Mouse (Mus musculus) kidney, postnatal 25 days (tissue): Measurements from ENCODE around the gene Kif9.

ENCODE experiments used
- DNase-seq, 2 experiments: peaks; one replicate each; pipeline ENCODE4 v3.0.0; 2021; ENCODE audit warnings: mixed read lengths in 2 of 2

Gene Kif9

GRCm38 (mm10) chr9:110529002-110529737 is 52.4 kb downstream of the Kif9 start:
- no peak for DNase-seq

DNA sequence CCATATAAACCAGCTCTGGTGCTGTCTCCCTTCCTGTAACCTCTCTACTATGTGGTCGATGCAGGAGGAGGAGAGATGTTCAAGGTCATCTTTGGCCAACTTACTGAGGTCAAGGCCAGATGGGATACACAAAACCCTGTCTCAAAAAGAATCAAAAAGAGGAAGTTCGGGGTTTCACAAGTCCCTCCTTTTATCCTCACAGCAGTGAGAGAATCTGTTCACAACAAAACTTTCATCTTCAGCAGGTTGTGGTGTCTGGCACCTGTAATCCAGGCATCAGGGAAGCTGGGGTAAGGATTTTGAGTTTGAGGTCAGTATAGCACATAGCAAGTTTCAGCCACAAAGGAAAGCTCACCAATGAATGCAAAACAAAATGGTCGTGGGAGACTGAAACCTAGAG is 53.9 kb downstream of the Kif9 start:
- DNase-seq = no peak

- DNase-seq = no peak
Measured at GRCm38 (mm10) chr9:110531151-110531791, 54.5 kb downstream of the Kif9 start.

- DNase-seq = peak; percentile 95 to 99
Measured at GRCm38 (mm10) chr9:110531914-110532489, 55.2 kb downstream of the Kif9 start.

GRCm38 (mm10) chr9:110532538-110533291 is 56.0 kb downstream of the Kif9 start, which contains the start of gene Setd2:
TSS of gene Setd2 (plus strand) at chr9:110532597.
- DNase-seq = peak; percentile 63 to 83

- DNase-seq = no peak
Measured at GRCm38 (mm10) chr9:110533645-110534044, 56.9 kb downstream of the Kif9 start.

- DNase-seq = no peak
Measured at GRCm38 (mm10) chr9:110535114-110535513, 58.4 kb downstream of the Kif9 start.

GRCm38 (mm10) chr9:110536636-110537035 is 59.9 kb downstream of the Kif9 start:
- no peak for DNase-seq

DNA sequence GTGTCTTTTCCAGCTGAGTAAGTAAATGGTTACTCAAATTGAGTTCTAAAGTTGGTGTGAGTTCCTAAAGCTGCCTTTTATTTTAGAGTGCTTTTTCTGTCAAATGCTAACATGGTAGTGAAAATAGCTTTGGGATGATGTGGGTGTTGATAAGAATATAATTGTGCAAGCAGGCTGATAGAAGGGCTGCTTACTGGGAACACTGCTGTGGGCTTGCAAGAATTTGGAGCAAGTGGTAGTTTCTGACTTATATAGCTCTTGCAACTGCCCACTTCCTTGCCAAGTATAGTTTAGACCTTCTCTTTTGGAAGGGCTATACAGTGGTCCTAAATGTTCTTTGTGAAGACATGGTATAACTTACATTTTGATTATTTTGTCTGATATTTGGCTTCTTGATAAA is 61.8 kb downstream of the Kif9 start:
- DNase-seq = no peak

- DNase-seq = no peak
Measured at GRCm38 (mm10) chr9:110541988-110542387, 65.2 kb downstream of the Kif9 start.

- no peak for DNase-seq
Measured at GRCm38 (mm10) chr9:110548261-110548660, 71.5 kb downstream of the Kif9 start.

DNA sequence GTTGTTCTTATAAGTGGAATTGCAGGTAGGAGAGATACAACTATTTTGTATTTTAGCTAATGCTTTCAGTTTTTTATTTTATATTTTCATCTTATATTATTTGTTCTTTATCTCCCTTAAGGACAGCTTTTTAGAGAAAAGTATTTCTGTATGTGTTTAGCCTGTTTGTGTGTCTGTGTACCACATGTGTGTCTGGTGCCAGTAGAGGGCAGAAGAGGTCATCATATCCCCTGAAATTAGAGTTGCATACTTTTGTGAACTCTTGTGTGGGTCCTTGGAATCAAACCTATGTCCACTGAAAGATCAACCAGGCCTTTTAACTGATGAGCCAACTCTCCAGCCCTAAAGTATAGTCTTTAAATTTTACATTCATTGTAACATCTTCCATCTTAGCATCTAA is 91.6 kb downstream of the Kif9 start:
- no peak for DNase-seq
